Comparison of ENCODE assay signal across 9 mouse cellular contexts in the genomic region with DNA sequence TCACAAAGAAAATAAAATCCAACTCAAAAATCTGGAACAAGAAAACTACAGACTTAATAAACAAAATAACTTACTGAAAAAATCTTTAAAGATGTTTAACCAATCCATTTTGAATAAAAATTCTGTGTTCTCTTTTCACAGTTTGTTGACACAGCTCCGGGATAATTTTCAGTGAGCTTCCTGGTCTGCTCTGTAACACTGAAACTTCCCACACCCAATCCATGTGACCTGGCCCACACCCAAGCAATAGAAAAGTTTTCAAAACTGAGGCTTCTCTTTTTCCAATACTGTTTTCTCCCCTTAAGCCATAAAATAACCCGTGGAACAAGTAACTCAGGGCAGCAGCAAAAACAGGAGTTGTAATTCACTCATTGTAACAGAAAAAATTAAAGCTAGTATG. TPM values are rescaled to one million over a fixed set of nuclear protein-coding genes. Genes with fewer than 3 reads are reported as not detected.
DNase-seq lines count a peak whose midpoint lies in the region; ATAC-seq and TF ChIP-seq lines count a peak whose summit lies in the region.
"Had no signal": no experiment of that assay in that cellular context is flagged by ENCODE, and none has a peak within 500 bp of the region (broad histone marks: within the 10 kb centered on the region; RNA-seq: fewer than 3 reads in every experiment).

No protein-coding gene starts in this region.

- no peak overlapping the region for H3K9ac ChIP-seq in MEL (ENCODE audit: control insufficient read depth, low read depth, low read length, poor library complexity, severe bottlenecking)
- no peak overlapping the region for H3K9ac ChIP-seq in lung, postnatal 0 days (replicated peaks; ENCODE audit: low read depth)
- H3K9ac ChIP-seq: hindbrain, embryonic 15.5 days had no signal

- TF ChIP-seq POLR2A in MEL (IDR thresholded peaks at IDR 0.05; ENCODE audit: control insufficient read depth in 1 of 2, insufficient read depth in 1 of 2, low read depth in 1 of 2, low read length in 2 of 2, poor library complexity in 1 of 2): no peak

- DNase-seq in MEL (ENCODE audit: low read depth, low spot score): no peak
- peak; percentile 59 for DNase-seq in adrenal gland, postnatal 14 days
- peak; percentile 48 for DNase-seq in heart, postnatal 25 days (ENCODE audit: low spot score)
- peak; percentile 77 for DNase-seq in lung, postnatal 0 days (ENCODE audit: low spot score)
- no peak for DNase-seq in spleen, postnatal 10 days (ENCODE audit: low spot score in 2 of 2)
- DNase-seq in thymus, postnatal 0 days (ENCODE audit: low spot score): no peak
- no peak for DNase-seq in frontal cortex, postnatal 10 days (ENCODE audit: low spot score in 2 of 2)

- H3K79me2 ChIP-seq in MEL (ENCODE audit: control insufficient read depth, insufficient read depth, low read length, poor library complexity): peaks cover 4% of the 10 kb centered on the region

- 0 out of 2 replicates have a peak overlapping the region, but pooled peaks have one; percentile 1 for H3K4me2 ChIP-seq in lung, postnatal 0 days (replicated peaks; ENCODE audit: low read depth, low read length)
- H3K4me2 ChIP-seq: hindbrain, embryonic 15.5 days had no signal

- intact Hi-C loops in heart, postnatal 25 days (cut with DNase I): loop anchor here (1.0 to 5.0 kb wide), 2 partner anchors 35 to 41 kb away; partner anchors contain the start of gene Nck1

- H3K27me3 ChIP-seq in MEL (ENCODE audit: control insufficient read depth in 1 of 2, insufficient read depth in 2 of 2, low read length in 2 of 2): no peaks in the 10 kb centered on the region
- no peaks in the 10 kb centered on the region for H3K27me3 ChIP-seq in lung, postnatal 0 days (replicated peaks; ENCODE audit: insufficient read depth, low read length)
- H3K27me3 ChIP-seq: hindbrain, embryonic 15.5 days; megakaryocyte, embryonic 14.5 days had no signal

- WGBS in lung, postnatal 0 days: 15% methylated on average over 2 of the region's 2 CpGs

- no peak for TF ChIP-seq RAD21 in MEL (IDR thresholded peaks at IDR 0.05; ENCODE audit: low read depth, low read length)

- peaks cover 2 to 12% of the 10 kb centered on the region in 2 experiments; a peak in 3 of 4 replicates for H3K4me1 ChIP-seq in MEL (ENCODE audit: control insufficient read depth in 1 of 2, insufficient read depth in 2 of 2, low read length in 2 of 2)
- H3K4me1 ChIP-seq in lung, postnatal 0 days (ENCODE audit: insufficient read depth, low read depth, low read length): no peaks in the 10 kb centered on the region
- H3K4me1 ChIP-seq: hindbrain, embryonic 15.5 days had no signal

- H3K9me3 ChIP-seq in MEL (replicated peaks; ENCODE audit: insufficient read depth, low read length): no peaks in the 10 kb centered on the region
- no peaks in the 10 kb centered on the region for H3K9me3 ChIP-seq in lung, postnatal 0 days (ENCODE audit: low read length)
- H3K9me3 ChIP-seq: hindbrain, embryonic 15.5 days; megakaryocyte, embryonic 14.5 days had no signal

- H3K36me3 ChIP-seq in MEL (ENCODE audit: control insufficient read depth in 1 of 2, insufficient read depth in 2 of 2, low read length in 2 of 2): peaks cover 3 to 11% of the 10 kb centered on the region in 2 experiments
- no peaks in the 10 kb centered on the region for H3K36me3 ChIP-seq in lung, postnatal 0 days (ENCODE audit: insufficient read depth, low read length)
- H3K36me3 ChIP-seq: hindbrain, embryonic 15.5 days had no signal

- no peak overlapping the region for H3K4me3 ChIP-seq in MEL (ENCODE audit: control insufficient read depth in 1 of 2, insufficient read depth in 1 of 2, low read depth in 2 of 2, low read length in 2 of 2)
- peak overlapping the region; percentile 9; the same call in 1 of the 2 replicates for H3K4me3 ChIP-seq in lung, postnatal 0 days (ENCODE audit: low read depth, low read length)
- H3K4me3 ChIP-seq: hindbrain, embryonic 15.5 days; megakaryocyte, embryonic 14.5 days had no signal

- no peak overlapping the region for H3K27ac ChIP-seq in MEL (ENCODE audit: control insufficient read depth, low read depth, low read length)
- H3K27ac ChIP-seq in lung, postnatal 0 days (ENCODE audit: low read length): peak overlapping the region; percentile 27
- H3K27ac ChIP-seq: hindbrain, embryonic 15.5 days had no signal

- TF ChIP-seq CTCF in MEL (IDR thresholded peaks at IDR 0.05 in 2 of 3, conservative IDR thresholded peaks at IDR 0.05 in 1 of 3; ENCODE audit: control insufficient read depth in 1 of 3, insufficient read depth in 1 of 3, low read depth in 2 of 3, low read length in 3 of 3, poor library complexity in 1 of 3, severe bottlenecking in 1 of 3): no peak
- TF ChIP-seq CTCF in lung, postnatal 0 days (IDR thresholded peaks at IDR 0.05): no peak

- no peak; the same call in 1 of the 2 replicates for ATAC-seq in lung, postnatal 0 days

- 0 out of 4 replicates have a peak, but pooled peaks of 1 of the 2 experiments have one; percentile 0 for TF ChIP-seq EP300 in MEL (IDR thresholded peaks at IDR 0.05; ENCODE audit: low read depth in 1 of 2, low read length in 2 of 2)
- no peak; the same call in 1 of the 2 replicates for TF ChIP-seq EP300 in lung, postnatal 0 days (IDR thresholded peaks at IDR 0.05)

TF ChIP-seq in MEL, 35 proteins besides CTCF, POLR2A, EP300 and RAD21:
- TF ChIP-seq MAFK (IDR thresholded peaks at IDR 0.05; ENCODE audit: borderline replicate concordance, low read depth, low read length) (no peak), MAZ (IDR thresholded peaks at IDR 0.05; ENCODE audit: low read depth, low read length) (no peak), BHLHE40 (IDR thresholded peaks at IDR 0.05; ENCODE audit: borderline replicate concordance, low read depth, low read length) (no peak), USF1 (IDR thresholded peaks at IDR 0.05; ENCODE audit: low read depth, low read length) (peak; percentile 56; the same call in 1 of the 2 replicates)
TF ChIP-seq in MEL: peak in this region for 1.

RNA-seq across cellular contexts. Expression of gene Il20rb, which starts 20.1 kb away (rescaled TPM):
- 0.50 and 0.65 TPM in 2 replicates for total RNA-seq in MEL (2012; rRNA removed)
- 1 to 10 TPM in 1 of 2 experiments, not detected in 1; 1.9 TPM for polyA plus RNA-seq in MEL (2012; ENCODE audit: insufficient read depth in 1 of 2, insufficient read length in 2 of 2, low read depth in 1 of 2, low replicate concordance in 2 of 2, missing spikeins in 1 of 2)
- total RNA-seq in adrenal gland, postnatal 14 days (2021): 0.74 and 1.6 TPM in 2 replicates
- total RNA-seq in heart, postnatal 25 days (2021): 1 to 10 TPM in 1 of 2 experiments, under 1 TPM in 1; 0.87 to 1.0 TPM
- 1.9 and 2.2 TPM in 2 replicates for polyA plus RNA-seq in lung, postnatal 0 days (2015; fragmentation: Nextera tagmentation; extraction: Ambion mirVana)
- polyA plus RNA-seq in thymus, postnatal 0 days (2015; fragmentation: Nextera tagmentation; extraction: Ambion mirVana): 9.2 and 9.7 TPM in 2 replicates

RNA-seq across cellular contexts. Expression of gene Nck1, which starts 39.3 kb away (rescaled TPM):
- 20.8 and 21.8 TPM in 2 replicates for total RNA-seq in MEL (2012; rRNA removed)
- 10 to 100 TPM in 1 of 2 experiments, not detected in 1; 24.3 TPM for polyA plus RNA-seq in MEL (2012; ENCODE audit: insufficient read depth in 1 of 2, insufficient read length in 2 of 2, low read depth in 1 of 2, low replicate concordance in 2 of 2, missing spikeins in 1 of 2)
- 51.4 and 55.7 TPM in 2 replicates for total RNA-seq in adrenal gland, postnatal 14 days (2021)
- 10 to 100 TPM; 44.9 to 51.9 TPM for total RNA-seq in heart, postnatal 25 days (2021)
- 77.9 and 87.8 TPM in 2 replicates for polyA plus RNA-seq in lung, postnatal 0 days (2015; fragmentation: Nextera tagmentation; extraction: Ambion mirVana)
- 116 and 118 TPM in 2 replicates for polyA plus RNA-seq in thymus, postnatal 0 days (2015; fragmentation: Nextera tagmentation; extraction: Ambion mirVana)

Comparison
In these comparisons a context has a peak if more than half of its experiments do, and no peak if none do; other contexts are left out.
1. DNase-seq: peak in adrenal gland, postnatal 14 days (single experiment), heart, postnatal 25 days (single experiment) and lung, postnatal 0 days (single experiment); none in MEL (single experiment), spleen, postnatal 10 days (0 of 2), thymus, postnatal 0 days (single experiment) and frontal cortex, postnatal 10 days (0 of 2).